Mouse (Mus musculus) adrenal gland, postnatal 10 days (tissue): ENCODE results near the gene Lgals2. TPM values are rescaled to one million over a fixed set of nuclear protein-coding genes. Genes with fewer than 3 reads are reported as not detected.
A peak's percentile ranks its signal among the peaks of the same experiment; 100 is the strongest.

Experiments
- DNase-seq: peaks from one replicate; pipeline ENCODE4 v3.0.0; 2021; ENCODE audit warnings: mixed read lengths
- microRNA-seq: library from miRNA; unstranded; fragments of <30 nt; microRNA quantifications from one replicate; pipeline ENCODE4 v1.2.0, GENCODE M21; 2021
- total RNA-seq, 2 experiments: library from RNA; stranded (reverse); gene quantifications; 2 replicates each; pipeline ENCODE4 v1.2.3; 2021

Gene Lgals2
- total RNA-seq, 2 experiments from 2014 or later, result 1.8 to 5.1 TPM

DNA sequence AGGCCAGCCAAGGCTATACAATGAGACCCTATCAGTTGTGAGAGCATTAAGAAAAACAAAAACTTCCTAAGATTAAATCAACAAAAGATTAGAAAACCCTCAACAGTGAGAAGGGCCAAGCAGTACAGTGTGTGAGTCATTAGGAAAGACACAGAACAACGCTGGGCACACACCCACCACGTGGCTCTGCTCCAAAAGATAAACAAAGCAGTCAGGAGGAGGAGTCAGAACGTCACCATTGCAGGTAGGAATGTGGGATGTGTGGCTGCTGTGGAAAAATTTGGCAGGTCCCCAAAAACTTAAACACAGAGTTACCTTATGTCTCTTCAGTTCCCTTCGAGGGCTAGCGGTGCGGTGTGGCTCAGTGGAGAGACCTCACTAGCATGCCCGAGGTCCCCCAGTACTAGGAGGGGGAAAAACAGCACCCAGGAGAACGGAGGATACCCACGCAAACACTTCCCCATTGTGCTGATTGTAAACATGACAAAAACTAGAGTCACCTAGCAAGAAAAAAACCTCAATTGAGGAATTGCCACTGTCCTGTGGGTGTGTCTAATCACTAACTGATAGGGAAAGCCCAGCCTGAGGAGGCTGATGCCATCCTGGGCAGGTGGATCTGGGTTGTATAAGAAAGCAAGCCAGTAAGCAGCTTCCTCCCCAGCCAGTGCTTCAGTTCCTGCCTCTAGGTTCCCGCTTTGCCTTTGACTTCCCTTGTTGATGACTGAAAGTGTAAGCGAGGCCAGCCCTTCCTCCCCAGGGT lies 39.8 kb downstream of the Lgals2 start:
- no peak for DNase-seq

GRCm38 (mm10) chr15:78813603-78814002 lies 41.7 kb downstream of the Lgals2 start:
- no peak for DNase-seq

DNA sequence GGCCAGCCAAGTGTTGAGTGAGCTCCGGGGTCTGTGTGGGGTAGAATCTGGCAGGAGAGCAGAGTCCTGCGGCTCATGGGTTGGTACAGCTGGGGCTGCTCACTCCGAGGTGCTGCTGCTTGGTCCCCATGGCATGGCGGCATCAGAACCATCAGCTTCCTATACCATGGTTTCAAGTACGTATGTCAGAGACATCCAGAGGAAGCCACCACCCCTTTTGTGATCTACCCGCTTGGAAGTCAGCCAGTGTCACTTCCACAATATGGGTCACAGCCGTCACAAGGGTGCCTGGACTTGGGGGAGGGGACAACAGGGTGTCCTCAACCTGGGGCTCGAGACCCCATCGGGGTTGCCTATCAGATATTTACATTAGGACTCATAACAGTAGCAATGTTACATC lies 45.2 kb downstream of the Lgals2 start:
- no peak for DNase-seq

GRCm38 (mm10) chr15:78809739-78810138 lies 45.6 kb downstream of the Lgals2 start:
- no peak for DNase-seq

GRCm38 (mm10) chr15:78808980-78809379 lies 46.3 kb downstream of the Lgals2 start:
- no peak for DNase-seq

DNA sequence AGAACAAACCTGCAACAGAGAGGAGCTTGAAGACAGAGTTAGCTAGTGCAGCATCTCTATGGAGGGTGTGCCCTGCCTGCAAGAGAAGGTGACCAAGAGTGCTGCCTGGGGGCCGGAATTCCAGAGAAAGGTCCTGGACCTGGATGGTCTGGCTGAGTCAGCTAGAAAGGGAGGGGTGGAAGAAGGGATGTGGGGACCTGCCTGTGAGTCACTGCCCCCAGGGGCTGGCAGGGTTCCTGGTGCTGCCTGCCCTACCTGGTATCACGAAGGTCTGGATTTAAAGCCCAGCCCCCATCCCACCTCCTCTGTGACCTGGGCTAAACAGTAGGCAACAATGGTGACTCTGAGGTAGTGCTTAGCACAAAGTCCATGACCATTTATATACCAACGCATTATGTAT lies 48.2 kb downstream of the Lgals2 start:
- peak; percentile 42 for DNase-seq

- DNase-seq, result no peak
Observed at GRCm38 (mm10) chr15:78806614-78807013, 48.7 kb downstream of the Lgals2 start.

- no peak for DNase-seq
Observed at GRCm38 (mm10) chr15:78805351-78805750, 50.0 kb downstream of the Lgals2 start.

- DNase-seq, result no peak
Observed at GRCm38 (mm10) chr15:78804326-78804725, 51.0 kb downstream of the Lgals2 start.

GRCm38 (mm10) chr15:78803499-78803900 lies 51.8 kb downstream of the Lgals2 start:
- DNase-seq, result peak; percentile 61

DNA sequence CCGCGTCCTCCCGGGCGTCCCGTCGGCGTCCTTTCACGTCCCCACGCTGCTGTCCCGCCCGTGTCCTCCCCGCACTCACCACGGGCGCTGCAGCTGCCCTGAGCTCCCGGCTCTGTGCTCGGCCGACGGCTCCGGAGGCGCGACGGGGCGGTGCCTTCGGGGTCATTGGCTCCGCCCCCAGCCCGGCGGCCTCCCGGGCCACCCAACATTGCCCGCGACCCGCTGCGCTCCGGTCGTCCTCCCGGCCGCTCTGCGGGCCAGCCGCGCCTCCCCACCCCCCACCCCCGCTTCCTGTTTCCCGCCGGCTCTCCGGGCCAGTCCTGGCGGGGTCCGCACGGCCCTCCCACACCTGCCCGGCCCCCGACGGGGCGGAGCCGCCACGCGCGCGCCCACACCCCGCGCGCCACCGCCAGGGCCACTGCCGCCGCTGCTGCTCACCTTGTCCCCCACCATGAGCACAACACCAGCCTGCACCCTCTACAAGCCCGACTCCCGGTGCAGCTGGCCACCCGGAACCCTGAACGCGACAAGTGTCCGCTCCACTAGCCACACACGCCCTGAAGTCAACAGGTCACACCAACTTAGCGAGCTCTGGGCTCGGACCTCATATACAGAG lies 52.4 kb downstream of the Lgals2 start, which contains the start of gene Card10:
Card10 (minus strand) TSS at position 267 of the 616 bp plus-strand sequence.
- peak; percentile 76 for DNase-seq

- DNase-seq, result no peak
Observed at GRCm38 (mm10) chr15:78801971-78802741, 53.2 kb downstream of the Lgals2 start.

DNA sequence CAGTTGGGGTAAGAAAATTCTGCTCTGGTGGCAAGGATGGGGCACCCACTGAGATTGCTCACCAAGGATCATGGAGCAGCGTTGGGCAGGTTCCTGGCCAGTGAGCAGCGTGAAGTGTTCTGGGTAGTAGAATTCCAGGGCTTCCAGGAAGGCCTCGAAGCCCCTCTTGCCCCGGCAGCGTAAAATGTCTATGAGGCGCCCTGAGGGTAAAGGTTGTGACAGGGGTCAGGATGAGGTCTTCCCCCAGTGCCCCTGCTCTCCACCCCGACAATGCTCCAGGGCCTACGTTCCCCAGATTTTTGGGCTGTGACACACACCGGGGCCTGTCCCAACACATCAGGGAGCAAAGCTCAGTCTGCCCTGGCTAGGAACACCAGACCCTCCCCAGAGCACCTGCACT lies 53.8 kb downstream of the Lgals2 start:
- DNase-seq, result no peak

Small RNA genes lying within 50 kb of the gene (microRNA-seq; reads per million reads assigned to microRNA genes)
- 2.3 reads per million for gene Mir6955

Other genes with a start within 250 kb of the Lgals2 start
- gene Elfn2, start 136.8 kb downstream of the Lgals2 start, total RNA-seq, result 1 to 10 TPM; 2.5 to 2.9 TPM
- 10 to 100 TPM; 15.5 to 17.7 TPM for gene Mfng, start 82.1 kb downstream of the Lgals2 start, total RNA-seq
- gene Card10, start 52.5 kb downstream of the Lgals2 start, total RNA-seq, result 10 to 100 TPM; 12.0 to 12.4 TPM
- gene Cdc42ep1, start 12.9 kb downstream of the Lgals2 start, total RNA-seq, result 10 to 100 TPM; 40.9 to 48.6 TPM
- 10 to 100 TPM; 48.8 to 50.6 TPM for gene Gga1, start 21.7 kb upstream of the Lgals2 start, total RNA-seq
- gene Gm49510, start 44.1 kb upstream of the Lgals2 start, total RNA-seq, result not detected
- 10 to 100 TPM; 11.7 to 17.1 TPM for gene Sh3bp1, start 44.2 kb upstream of the Lgals2 start, total RNA-seq
- gene Pdxp, start 58.4 kb upstream of the Lgals2 start, total RNA-seq, result 1 to 10 TPM; 5.2 to 6.1 TPM
- gene Lgals1, start 71.2 kb upstream of the Lgals2 start, total RNA-seq, result 100 to 1,000 TPM; 601 to 606 TPM
- 10 to 100 TPM; 34.4 to 35.2 TPM for gene Nol12, start 79.4 kb upstream of the Lgals2 start, total RNA-seq
- gene Triobp, start 92.2 kb upstream of the Lgals2 start, total RNA-seq, result 10 to 100 TPM; 87.8 to 88.2 TPM
- gene H1f0, start 172.9 kb upstream of the Lgals2 start, total RNA-seq, result 100 to 1,000 TPM; 195 to 222 TPM
- gene Galr3, start 186.4 kb upstream of the Lgals2 start, total RNA-seq, result under 1 TPM; 0.30 to 0.48 TPM
- gene Ankrd54, start 207.4 kb upstream of the Lgals2 start, total RNA-seq, result 10 to 100 TPM; 19.2 to 21.4 TPM
- gene Eif3l, start 219.7 kb upstream of the Lgals2 start, total RNA-seq, result 100 to 1,000 TPM; 172 to 182 TPM